Mouse (Mus musculus): Measurements from ENCODE around the gene Boc.
"Not testable (repeated sequence)": the region's sequence is repeated elsewhere in the genome, so short reads cannot be mapped to it uniquely, and the experiment has no call there.

The Boc gene

DNA sequence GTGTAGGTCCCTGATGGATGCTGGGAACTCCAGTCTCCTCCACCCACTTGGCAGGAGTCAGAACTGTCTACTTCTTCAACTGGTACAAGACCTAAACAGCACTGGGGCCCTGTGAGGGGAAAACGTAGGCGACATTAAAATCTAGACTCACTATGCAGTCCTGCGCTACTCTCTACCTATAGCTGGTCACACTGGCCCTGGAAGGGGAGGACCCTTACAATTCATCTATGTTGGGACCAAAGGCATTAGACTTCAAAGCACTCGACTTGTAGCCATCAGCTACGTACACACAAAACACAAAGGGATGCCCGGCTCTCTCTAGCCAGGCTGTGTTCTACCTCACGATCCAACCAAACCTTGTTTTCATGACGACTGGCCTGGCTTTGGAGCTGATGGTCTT, 73.0 kb downstream of the Boc start:
- DNase-seq = no peak

DNA sequence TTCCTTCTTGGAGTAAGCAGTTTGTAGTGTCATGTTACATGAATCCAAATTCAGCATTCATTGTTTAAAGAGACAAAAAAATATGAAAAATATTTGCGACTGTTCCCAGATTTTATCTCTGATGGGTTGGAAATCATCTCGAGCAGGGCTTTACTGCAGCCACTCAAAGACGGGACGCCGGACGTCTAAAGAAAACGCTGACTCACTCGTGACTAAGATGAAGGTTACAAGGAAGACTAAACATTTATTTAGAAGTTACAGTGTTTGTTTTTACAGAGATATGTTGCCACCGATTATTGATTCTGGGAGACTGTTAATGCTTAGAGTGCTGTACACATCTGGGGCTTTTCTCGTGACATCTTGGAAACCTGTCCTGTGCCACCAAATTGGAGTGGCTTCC, 73.9 kb downstream of the Boc start:
- DNase-seq = no peak

DNA sequence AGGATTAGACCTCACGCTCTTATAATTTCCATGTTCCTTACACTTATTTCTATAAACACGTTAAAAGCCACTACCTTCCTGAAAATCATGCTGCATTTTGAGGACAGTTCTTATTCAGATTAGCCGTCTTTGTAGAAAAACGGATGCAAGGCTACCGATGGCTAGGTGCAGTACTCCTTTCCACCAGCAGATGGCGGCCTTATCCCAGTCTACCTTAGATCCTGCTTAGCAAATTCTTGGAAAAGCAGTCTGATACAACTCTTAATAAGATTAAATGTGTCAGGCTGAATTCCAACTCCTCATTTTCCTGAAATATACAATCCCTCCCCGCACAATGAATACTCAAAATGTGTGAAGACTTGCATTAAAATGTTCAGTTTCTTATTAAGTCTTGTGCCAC, 74.6 kb downstream of the Boc start:
- DNase-seq = peak; percentile 81

DNA sequence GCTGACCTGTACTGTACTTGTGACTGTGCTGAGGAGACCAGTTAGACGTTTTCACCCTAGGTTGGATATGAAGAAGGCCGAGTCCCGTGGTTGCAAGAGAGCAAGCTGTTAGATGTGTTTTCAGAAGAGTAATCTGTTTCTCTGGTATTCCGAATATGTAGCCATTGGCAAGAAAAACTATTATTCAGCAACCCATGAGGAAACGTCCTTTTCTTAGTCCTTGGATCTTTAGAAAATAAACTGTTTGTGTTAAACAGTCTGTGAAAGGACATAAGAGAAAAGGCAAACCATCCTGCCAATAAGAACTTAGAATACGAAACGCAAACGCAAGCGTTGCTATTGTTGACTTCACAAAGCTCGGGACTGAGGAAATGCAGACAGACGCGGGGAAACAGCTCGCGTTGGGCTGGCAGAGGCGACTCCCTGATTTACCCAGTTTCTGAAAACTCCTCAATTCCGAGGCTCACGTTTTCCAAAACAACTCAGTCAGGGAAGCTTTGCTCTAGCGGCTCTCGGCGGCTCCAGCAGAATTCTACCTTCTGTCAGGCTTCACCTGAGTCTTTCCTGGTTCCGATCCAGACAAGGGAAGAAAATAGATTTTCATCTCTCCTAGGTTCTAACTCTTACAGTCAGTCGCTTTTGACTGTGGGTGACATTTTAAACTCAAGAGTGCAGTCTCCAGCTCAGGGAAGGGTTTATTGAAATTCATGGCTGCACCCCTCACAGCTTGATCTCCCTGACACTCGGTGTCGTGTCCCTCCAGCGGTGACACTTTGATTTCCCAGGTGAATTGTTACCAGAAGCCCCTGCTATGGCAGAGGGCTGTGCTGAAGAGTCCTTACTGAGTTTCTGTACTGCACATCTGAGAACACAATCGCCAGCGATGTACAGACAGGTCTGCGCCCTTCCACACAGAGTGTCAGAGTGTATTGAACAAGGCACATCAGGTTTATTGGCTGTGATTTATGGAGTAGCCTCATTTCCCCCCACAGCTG, 76.8 kb downstream of the Boc start:
- no peak for DNase-seq

DNA sequence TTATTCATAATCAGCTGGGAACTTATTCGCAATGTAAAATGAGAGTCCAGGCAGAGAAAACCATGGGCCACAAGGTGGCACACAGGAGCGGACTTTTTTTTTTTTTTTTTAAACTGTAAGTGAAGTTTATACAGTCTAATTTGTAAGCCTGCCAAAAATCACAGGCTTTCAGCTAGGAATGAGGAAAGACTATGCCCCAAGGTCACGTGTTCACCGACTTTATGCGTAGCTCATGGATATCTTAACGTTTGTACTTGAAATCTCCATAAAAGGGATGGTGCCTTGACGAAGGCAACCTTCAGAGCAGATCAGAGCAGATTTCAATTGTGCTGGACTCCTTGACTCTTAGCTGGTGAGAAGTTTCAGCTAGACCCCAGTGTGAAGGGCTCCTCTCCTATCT, 78.1 kb downstream of the Boc start:
- DNase-seq = peak; percentile 20

DNA sequence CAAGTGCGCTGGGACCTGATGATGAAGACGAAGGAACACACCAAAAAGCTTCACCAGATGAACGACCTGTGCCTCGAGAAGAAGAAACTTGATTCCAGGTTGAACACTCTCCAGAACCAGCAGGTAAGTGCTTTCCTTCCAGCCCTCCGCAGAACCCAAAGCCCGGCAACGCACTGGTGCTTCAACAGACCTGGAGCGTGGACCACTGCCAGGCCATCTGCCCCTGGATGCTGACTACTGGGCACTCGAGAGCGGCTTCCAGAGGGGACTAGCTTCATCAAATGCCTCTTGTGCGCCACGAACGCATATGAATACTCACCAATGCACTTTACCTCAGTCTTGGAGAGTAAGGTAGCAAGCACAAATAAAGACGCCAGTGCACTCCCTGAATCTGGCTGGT, 78.8 kb downstream of the Boc start:
- peak; percentile 90 for DNase-seq

DNA sequence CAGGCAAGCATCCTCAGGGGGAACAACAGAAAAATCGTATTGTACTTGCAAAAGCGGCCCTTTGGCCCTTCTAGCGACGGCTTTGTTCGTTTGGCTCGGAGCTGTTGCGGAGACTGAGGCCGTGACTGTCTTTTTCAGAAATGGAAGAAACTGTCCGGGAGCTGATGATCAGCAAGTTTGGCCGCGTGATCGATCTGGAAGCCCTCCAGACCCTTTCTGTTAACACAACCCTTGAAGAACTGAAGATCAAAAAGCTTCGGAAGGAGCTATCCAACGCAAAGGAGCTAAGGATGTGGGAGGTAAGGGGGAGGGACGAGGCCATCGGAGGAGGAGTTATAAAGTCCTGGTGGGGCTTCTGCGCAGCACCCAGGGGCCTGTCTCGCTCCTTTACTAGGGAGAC, 79.9 kb downstream of the Boc start:
- DNase-seq = peak; percentile 24

DNA sequence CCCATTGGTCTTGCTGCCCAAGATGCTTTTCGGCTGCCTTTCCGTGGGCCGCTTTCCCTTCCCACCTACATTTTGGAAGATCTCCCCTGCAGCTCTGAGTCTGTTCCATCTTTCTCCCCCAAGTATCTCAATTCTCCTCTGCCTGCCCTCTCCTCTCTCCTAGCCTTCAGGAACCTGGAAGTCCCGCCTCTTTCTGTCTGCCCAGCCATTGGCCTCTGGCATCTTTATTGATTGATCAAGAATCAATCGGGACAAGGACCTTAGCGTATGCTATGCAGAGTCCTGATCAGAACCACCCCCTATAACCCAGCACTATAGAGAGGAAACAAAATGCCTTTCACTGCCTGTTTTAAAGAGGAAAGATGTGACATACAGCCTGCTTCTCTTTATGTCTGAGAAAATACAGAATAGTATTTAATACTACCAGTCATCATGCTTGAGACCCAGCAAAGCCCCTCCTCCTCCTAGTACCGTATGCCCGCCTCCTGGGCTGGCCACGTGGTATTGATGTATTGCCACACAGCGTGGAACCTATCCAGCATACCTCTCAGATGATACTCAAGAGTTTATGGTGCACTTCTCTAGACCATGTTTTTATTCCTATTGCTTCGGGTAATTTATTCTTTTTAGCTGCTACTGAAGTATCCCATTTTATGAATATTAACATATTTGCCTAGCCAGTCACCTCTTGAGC, 82.9 kb downstream of the Boc start:
- no peak for DNase-seq

DNA sequence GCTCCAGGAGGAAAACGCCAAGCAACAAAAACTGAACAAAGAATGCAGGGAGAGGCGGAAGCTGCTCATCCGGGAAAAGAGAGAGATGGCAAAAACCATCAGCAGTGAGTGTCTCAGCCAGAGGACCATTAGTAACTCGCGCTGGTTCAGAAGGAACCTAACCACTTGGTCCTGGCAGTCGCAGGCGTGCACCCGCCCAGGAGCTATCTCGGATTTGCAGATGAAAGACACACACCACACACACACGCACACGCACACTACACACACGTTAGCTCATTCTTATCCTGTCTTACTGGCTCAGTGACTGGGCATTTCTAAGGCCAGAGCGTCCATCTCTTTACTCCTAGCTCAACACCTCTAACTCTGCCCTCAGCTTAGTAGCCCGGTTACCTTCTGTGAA, 83.4 kb downstream of the Boc start:
- no peak for DNase-seq

DNA sequence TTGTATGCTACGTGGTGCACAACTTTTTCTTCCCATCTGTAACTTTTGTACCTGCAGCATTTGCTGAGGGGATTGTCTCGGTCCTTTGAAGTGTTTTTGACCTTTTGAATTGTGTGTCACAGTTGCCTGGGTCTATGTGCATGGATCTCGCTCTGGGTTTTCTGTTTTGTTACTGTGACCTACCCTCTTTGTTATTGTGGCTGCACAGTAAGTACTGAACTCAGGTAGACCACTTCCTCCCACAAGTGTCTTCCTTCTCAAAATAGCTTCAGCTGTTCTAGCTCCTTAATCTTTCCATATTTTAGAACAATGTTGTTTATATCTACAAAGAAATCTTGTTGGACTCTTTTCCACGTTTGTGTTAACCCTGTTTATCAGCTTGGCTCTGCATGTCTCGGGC, 97.8 kb downstream of the Boc start:
- DNase-seq = no peak

DNA sequence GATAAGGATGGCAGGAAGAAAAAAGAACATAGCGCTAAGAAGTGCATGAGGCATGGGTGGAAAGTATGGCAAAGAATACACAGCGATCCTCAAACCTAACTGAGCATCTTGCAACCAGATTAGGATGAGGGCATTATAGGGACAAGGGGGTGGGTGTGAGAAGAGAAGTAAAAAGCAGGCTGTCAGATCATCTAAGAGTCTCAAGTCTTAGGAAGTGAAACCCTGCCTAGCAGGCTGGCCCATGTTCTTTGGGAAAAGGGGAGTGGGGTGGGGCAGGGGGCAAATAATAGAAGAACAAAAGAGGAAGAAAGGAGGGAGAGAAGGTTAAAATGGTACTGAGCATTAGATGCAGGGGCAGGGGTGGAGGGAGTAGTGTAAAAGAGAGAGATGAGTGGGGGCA, 99.9 kb downstream of the Boc start:
- no peak for DNase-seq

DNA sequence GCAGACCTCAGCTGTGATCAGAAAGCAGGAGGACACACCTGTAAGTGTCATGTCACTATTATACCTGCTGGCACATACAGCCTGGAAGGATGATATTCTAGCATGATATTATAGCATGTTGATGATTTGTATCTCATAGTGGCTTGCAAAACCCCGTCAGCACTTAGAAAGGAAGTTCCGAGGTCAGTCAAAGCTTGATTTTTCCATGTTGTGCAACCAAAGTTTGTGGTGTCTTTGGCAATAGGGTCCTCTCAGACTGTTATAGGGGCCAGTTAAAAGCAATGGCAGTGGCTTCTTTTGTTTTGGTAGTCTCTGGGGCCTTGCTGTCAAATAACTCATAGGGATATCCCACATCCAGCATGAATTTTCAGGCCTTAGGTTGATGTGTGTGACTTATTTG, 100.8 kb downstream of the Boc start:
- no peak for DNase-seq

DNA sequence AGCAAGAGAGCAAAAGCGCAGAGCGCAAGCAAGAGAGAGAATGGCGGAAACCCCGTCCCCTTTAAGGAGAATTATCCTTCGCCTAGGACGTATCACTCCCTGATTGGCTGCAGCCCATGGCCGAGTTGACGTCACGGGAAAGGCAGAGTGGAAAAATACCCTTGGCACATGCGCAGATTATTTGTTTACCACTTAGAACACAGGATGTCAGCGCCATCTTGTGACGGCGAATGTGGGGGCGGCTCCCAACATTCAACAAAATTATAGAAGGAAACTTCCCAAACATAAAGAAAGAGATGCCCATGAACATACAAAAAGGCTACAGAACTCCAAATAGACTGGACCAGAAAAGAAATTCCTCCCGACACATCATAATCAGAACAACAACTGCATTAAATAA, 116.8 kb downstream of the Boc start:
- not testable (repeated sequence) for DNase-seq

DNA sequence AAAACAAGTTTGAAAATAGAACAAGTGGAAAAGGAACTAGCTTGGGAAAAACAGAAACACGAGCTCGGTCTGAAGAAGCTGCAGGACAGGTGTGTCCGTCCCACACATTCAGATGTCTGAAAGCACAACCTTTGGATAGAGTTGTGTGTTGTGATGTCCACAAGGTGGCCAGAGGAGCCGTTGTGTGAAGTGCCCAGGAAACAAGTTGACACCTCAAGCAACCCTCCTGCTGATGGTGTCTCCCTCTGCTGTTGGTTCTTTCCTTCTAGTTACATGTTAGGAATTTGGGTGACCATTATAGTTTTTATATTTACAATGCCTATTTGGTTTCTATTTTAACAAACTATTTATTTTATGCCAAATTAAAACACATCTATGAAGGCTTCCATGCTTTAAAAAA, 123.2 kb downstream of the Boc start:
- DNase-seq = no peak

Measured in cerebellum, adult 11 months (tissue).